Mouse (Mus musculus) heart, adult 2 months (tissue): ENCODE measurements at regions not wholly inside any gene's neighbourhood (a gene's known extent, or its start where the extent isn't known, plus 50 kb on each side); places are given as distances from the start of the nearest gene placed in this dataset.

ENCODE experiments used
- CTCF ChIP-seq: fragments of 200-600 bp; IDR thresholded peaks from 2 replicates; pipeline ENCODE4 v1.8.1; 2022; ENCODE audit warnings: antibody characterized with exemption, mild to moderate bottlenecking, moderate library complexity
- EP300 ChIP-seq: fragments of 200-500 bp; IDR thresholded peaks from 2 replicates; pipeline ENCODE4 v1.6.1; 2011; ENCODE audit warnings: low read depth, low read length, control low read depth; ENCODE audit not compliant: insufficient read depth
- POLR2A ChIP-seq: fragments of 200-500 bp; IDR thresholded peaks from 2 replicates; pipeline ENCODE4 v1.6.1; 2011; ENCODE audit warnings: mild to moderate bottlenecking, low read depth, low read length, control low read depth; ENCODE audit not compliant: insufficient read depth

DNA sequence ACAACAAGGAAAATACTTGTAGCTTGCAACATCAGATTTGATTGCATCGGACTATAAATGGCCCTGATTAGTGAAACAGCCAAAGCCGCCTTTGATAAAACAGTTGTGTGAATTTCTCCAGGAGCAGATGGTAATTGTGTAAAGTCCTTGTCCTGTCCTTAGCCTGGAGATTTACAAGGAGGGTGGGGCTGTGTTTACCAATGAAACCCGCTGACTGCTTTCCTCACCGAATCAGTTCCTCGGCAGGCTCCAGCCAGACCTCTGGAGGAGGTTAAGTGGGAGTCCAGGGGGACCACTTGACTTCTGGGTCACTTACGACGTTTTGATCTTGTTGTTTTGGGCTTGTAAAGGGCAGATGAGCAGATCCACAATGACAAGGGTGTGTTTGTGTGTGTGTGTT lies 107.1 kb downstream of the Dmrt2 start:
- TF ChIP-seq POLR2A (no peak), CTCF (no peak), EP300 (no peak)
